Mouse (Mus musculus) cerebellum, adult 18-20 months (tissue): ENCODE results near the gene Nmral1.
A peak's percentile ranks its signal among the peaks of the same experiment; 100 is the strongest.
"Not testable (repeated sequence)": the region's sequence is repeated elsewhere in the genome, so short reads cannot be mapped to it uniquely, and the experiment has no call there.

ENCODE experiments used
- DNase-seq, 2 experiments: peaks; one replicate each; pipeline ENCODE4 v3.0.0; 2021

Gene Nmral1

GRCm38 (mm10) chr16:4713861-4714710, 5.1 kb downstream of the Nmral1 start:
- peak; percentile 70 to 73 for DNase-seq

- no peak for DNase-seq
Measured at GRCm38 (mm10) chr16:4711173-4711572, 8.0 kb downstream of the Nmral1 start.

- DNase-seq, result no peak
Measured at GRCm38 (mm10) chr16:4705541-4705940, 13.6 kb downstream of the Nmral1 start.

GRCm38 (mm10) chr16:4702646-4703045, 16.5 kb downstream of the Nmral1 start:
- no peak for DNase-seq

GRCm38 (mm10) chr16:4701211-4701610, 17.9 kb downstream of the Nmral1 start:
- no peak for DNase-seq

GRCm38 (mm10) chr16:4689371-4689770, 29.8 kb downstream of the Nmral1 start:
- DNase-seq, result not testable (repeated sequence)

GRCm38 (mm10) chr16:4684457-4684791, 34.7 kb downstream of the Nmral1 start:
- no peak for DNase-seq

GRCm38 (mm10) chr16:4683581-4684456, 35.3 kb downstream of the Nmral1 start:
- DNase-seq, result peak; percentile 96 to 99

- no peak for DNase-seq
Measured at GRCm38 (mm10) chr16:4683193-4683580, 36.0 kb downstream of the Nmral1 start.

GRCm38 (mm10) chr16:4682628-4683179, 36.5 kb downstream of the Nmral1 start:
- DNase-seq, result no peak

- DNase-seq, result not testable (repeated sequence)
Measured at GRCm38 (mm10) chr16:4680922-4681455, 38.2 kb downstream of the Nmral1 start.

- DNase-seq, result peak; percentile 91 to 96
Measured at GRCm38 (mm10) chr16:4679121-4680018, 39.8 kb downstream of the Nmral1 start, which contains the start of gene Coro7. Gene Coro7, minus strand, starts transcription at chr16:4679777.

GRCm38 (mm10) chr16:4678080-4678479, 41.1 kb downstream of the Nmral1 start:
- DNase-seq, result no peak

GRCm38 (mm10) chr16:4676836-4677235, 42.3 kb downstream of the Nmral1 start:
- DNase-seq, result no peak

- no peak for DNase-seq
Measured at GRCm38 (mm10) chr16:4674091-4674490, 45.1 kb downstream of the Nmral1 start.

GRCm38 (mm10) chr16:4670317-4670716, 48.8 kb downstream of the Nmral1 start:
- no peak for DNase-seq

- DNase-seq, result peak; percentile 90 to 91
Measured at GRCm38 (mm10) chr16:4667190-4667808, 51.9 kb downstream of the Nmral1 start.

- no peak for DNase-seq
Measured at GRCm38 (mm10) chr16:4665726-4666125, 53.4 kb downstream of the Nmral1 start.

GRCm38 (mm10) chr16:4663806-4664205, 55.4 kb downstream of the Nmral1 start:
- DNase-seq, result no peak

GRCm38 (mm10) chr16:4661605-4662004, 57.6 kb downstream of the Nmral1 start:
- DNase-seq, result no peak
